Mouse (Mus musculus): Measurements from ENCODE around the gene Tfap4. TPM values are rescaled to one million over a fixed set of nuclear protein-coding genes. Genes with fewer than 3 reads are reported as not detected.
A peak's percentile ranks its signal among the peaks of the same experiment; 100 is the strongest.

The Tfap4 gene
- polyA plus RNA-seq, 1 experiment from 2014 or later: 16.6 TPM

- Histone ChIP-seq H3K4me1 (ENCODE audit: control insufficient read depth, insufficient read depth, low read length) (peaks cover 77% of the 10 kb centered on the region), H3K9me3 (ENCODE audit: control insufficient read depth, low read length) (no peaks in the 10 kb centered on the region), H3K27me3 (replicated peaks; ENCODE audit: control insufficient read depth, insufficient read depth, low read length) (no peaks in the 10 kb centered on the region), H3K36me3 (ENCODE audit: control insufficient read depth, insufficient read depth, low read length) (no peaks in the 10 kb centered on the region), H3K4me3 (ENCODE audit: low read depth, low read length) (no peak overlapping the region), H3K4me2 (ENCODE audit: low read depth, low read length) (peak overlapping the region; percentile 27; the same call in 1 of the 2 replicates), H3K27ac (replicated peaks; ENCODE audit: low read depth, low read length) (peak overlapping the region; percentile 77; the same call in 1 of the 2 replicates), H3K9ac (ENCODE audit: low read depth, low read length) (peak overlapping the region; percentile 45)
- ATAC-seq (ENCODE audit: low read depth) (peak; percentile 50; the same call in 1 of the 2 replicates), DNase-seq (ENCODE audit: low spot score) (no peak)
- WGBS: 10% methylated on average over 7 of the region's 7 CpGs
Observed at GRCm38 (mm10) chr16:4602766-4603452, 43.3 kb upstream of the Tfap4 start.

GRCm38 (mm10) chr16:4602189-4602588, 42.5 kb upstream of the Tfap4 start:
- Histone ChIP-seq H3K27ac (replicated peaks; ENCODE audit: low read depth, low read length) (peak overlapping the region; percentile 77; the same call in 1 of the 2 replicates), H3K27me3 (replicated peaks; ENCODE audit: control insufficient read depth, insufficient read depth, low read length) (no peaks in the 10 kb centered on the region), H3K9ac (ENCODE audit: low read depth, low read length) (no peak overlapping the region), H3K4me2 (ENCODE audit: low read depth, low read length) (no peak overlapping the region), H3K36me3 (ENCODE audit: control insufficient read depth, insufficient read depth, low read length) (no peaks in the 10 kb centered on the region), H3K9me3 (ENCODE audit: control insufficient read depth, low read length) (no peaks in the 10 kb centered on the region), H3K4me3 (ENCODE audit: low read depth, low read length) (no peak overlapping the region), H3K4me1 (ENCODE audit: control insufficient read depth, insufficient read depth, low read length) (peaks cover 82% of the 10 kb centered on the region)
- ATAC-seq (ENCODE audit: low read depth) (no peak), DNase-seq (ENCODE audit: low spot score) (no peak)
- 36% methylated on average over 3 of the region's 3 CpGs for WGBS

DNA sequence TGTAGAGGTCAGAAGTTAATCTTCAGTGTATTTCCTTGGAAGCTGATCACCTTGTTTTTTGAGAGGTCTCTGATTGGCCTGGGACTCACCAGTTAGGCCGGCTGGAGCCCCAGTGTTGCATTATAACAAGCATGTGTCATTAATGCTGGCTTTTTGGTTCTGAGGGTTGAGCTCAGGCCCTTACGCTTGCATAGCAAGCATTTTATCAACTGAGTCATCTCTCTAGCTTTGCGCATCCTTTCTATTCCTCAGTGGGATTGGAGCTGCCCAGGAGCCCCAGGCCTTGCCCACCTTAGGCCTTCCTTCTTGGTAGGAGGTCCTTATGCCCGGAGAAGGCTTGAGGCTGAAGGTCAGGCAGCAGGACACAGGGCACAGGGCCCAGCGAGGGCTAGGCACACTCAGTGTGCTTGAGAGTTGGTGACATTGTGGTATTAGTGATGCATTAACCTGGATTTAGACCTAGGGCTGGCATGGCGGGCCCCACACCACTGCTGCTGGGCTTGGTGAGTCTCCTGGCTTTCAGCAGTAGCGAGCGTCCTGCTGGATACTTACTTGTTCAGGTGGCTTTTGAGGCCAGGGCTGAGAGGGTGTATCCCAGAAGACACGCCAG, 41.2 kb upstream of the Tfap4 start:
- Histone ChIP-seq H3K9me3 (ENCODE audit: control insufficient read depth, low read length) (no peaks in the 10 kb centered on the region), H3K27ac (replicated peaks; ENCODE audit: low read depth, low read length) (no peak overlapping the region; the same call in 1 of the 2 replicates), H3K4me1 (ENCODE audit: control insufficient read depth, insufficient read depth, low read length) (peaks cover 82% of the 10 kb centered on the region), H3K9ac (ENCODE audit: low read depth, low read length) (no peak overlapping the region), H3K4me2 (ENCODE audit: low read depth, low read length) (no peak overlapping the region), H3K4me3 (ENCODE audit: low read depth, low read length) (no peak overlapping the region), H3K36me3 (ENCODE audit: control insufficient read depth, insufficient read depth, low read length) (no peaks in the 10 kb centered on the region), H3K27me3 (replicated peaks; ENCODE audit: control insufficient read depth, insufficient read depth, low read length) (no peaks in the 10 kb centered on the region)
- 76% methylated on average over 9 of the region's 9 CpGs for WGBS
- DNase-seq (ENCODE audit: low spot score) (no peak), ATAC-seq (ENCODE audit: low read depth) (no peak)

DNA sequence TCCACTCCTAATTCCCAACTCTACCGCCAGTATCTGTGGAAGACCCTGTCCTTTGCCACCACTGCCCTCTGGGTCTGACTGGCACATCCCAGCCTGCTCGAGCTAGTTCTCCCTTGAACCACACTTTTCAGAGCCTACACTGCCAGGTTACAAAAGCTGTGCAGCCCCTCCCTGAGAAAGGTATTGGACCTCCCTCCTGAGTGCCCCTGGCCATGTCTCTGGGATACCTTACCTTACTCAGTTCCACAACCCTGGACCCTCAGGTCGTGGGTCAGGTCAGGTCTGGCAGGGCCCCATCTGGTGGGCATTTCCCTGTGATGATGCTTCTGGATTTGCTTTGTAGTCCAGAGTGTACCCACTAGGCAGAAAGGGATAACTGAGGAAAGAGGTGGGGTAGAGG, 40.0 kb upstream of the Tfap4 start:
- Histone ChIP-seq H3K9ac (ENCODE audit: low read depth, low read length) (0 out of 2 replicates have a peak overlapping the region, but pooled peaks have one; percentile 5), H3K9me3 (ENCODE audit: control insufficient read depth, low read length) (no peaks in the 10 kb centered on the region), H3K27me3 (replicated peaks; ENCODE audit: control insufficient read depth, insufficient read depth, low read length) (no peaks in the 10 kb centered on the region), H3K4me2 (ENCODE audit: low read depth, low read length) (no peak overlapping the region), H3K4me1 (ENCODE audit: control insufficient read depth, insufficient read depth, low read length) (peaks cover 73% of the 10 kb centered on the region), H3K27ac (replicated peaks; ENCODE audit: low read depth, low read length) (no peak overlapping the region), H3K4me3 (ENCODE audit: low read depth, low read length) (no peak overlapping the region), H3K36me3 (ENCODE audit: control insufficient read depth, insufficient read depth, low read length) (no peaks in the 10 kb centered on the region)
- DNase-seq (ENCODE audit: low spot score): no peak
- no peak for ATAC-seq (ENCODE audit: low read depth)
- whole genome bisulfite sequencing: 78% methylated on average over 3 of the region's 3 CpGs

DNA sequence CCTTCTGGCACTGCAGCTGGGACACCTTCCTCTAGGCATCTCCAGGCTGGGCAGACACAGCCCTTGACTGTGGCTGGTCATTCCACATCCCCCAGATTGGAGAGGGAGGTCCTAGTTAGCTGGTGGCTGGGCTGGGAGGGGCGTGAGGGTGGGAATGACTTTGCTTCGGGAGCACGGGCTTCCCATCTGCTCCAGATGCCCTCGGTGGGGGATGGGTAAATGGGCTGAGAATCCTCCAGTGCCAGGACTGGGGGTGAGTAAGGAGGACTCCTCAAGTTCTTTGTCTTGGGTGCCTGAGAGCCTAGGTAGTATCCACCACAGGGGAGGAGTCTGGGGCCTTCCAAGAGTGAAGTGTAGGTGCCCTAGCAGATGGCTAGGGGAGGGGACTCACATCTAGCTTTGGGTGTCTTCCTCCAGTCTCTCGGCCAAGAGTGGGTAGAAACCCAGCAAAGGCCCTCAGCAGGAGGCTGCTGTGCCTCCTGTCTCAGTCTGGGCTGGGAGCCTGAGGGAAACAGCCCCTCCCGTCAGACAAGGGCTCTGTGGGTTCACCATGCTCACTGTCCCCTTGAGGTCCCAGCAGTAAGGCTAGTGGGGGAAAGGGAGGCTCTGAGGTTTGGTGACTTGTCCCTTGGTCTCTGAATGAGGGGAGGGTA, 39.4 kb upstream of the Tfap4 start:
- Histone ChIP-seq H3K36me3 (ENCODE audit: control insufficient read depth, insufficient read depth, low read length) (no peaks in the 10 kb centered on the region), H3K27ac (replicated peaks; ENCODE audit: low read depth, low read length) (no peak overlapping the region), H3K9ac (ENCODE audit: low read depth, low read length) (peak overlapping the region; percentile 48), H3K9me3 (ENCODE audit: control insufficient read depth, low read length) (no peaks in the 10 kb centered on the region), H3K27me3 (replicated peaks; ENCODE audit: control insufficient read depth, insufficient read depth, low read length) (no peaks in the 10 kb centered on the region), H3K4me1 (ENCODE audit: control insufficient read depth, insufficient read depth, low read length) (peaks cover 67% of the 10 kb centered on the region), H3K4me3 (ENCODE audit: low read depth, low read length) (no peak overlapping the region), H3K4me2 (ENCODE audit: low read depth, low read length) (no peak overlapping the region; the same call in 1 of the 2 replicates)
- ATAC-seq (ENCODE audit: low read depth): no peak
- DNase-seq (ENCODE audit: low spot score): no peak
- WGBS: 19% methylated on average over 6 of the region's 6 CpGs

DNA sequence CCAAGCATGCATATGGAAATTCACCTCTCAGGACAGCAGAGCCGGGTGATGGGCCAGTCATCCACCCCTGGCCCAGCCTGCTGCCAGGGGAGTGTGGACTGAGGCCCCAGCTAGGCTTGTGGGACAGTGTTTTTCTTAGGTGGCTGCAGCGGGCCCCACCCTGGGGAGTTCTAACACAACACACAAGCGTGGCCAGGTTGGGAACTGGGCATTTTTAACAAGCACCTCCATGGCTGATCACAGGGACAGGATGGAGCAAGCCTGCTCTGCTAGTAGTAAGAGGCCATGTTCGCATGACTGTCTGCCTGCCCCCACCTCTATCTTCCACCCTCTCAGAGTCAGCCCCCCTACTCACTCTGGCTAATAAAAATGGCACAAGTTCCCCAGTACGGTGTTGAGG, 38.4 kb upstream of the Tfap4 start:
- Histone ChIP-seq H3K27ac (replicated peaks; ENCODE audit: low read depth, low read length) (no peak overlapping the region; the same call in 1 of the 2 replicates), H3K9me3 (ENCODE audit: control insufficient read depth, low read length) (no peaks in the 10 kb centered on the region), H3K4me2 (ENCODE audit: low read depth, low read length) (peak overlapping the region; percentile 96), H3K4me3 (ENCODE audit: low read depth, low read length) (no peak overlapping the region), H3K36me3 (ENCODE audit: control insufficient read depth, insufficient read depth, low read length) (no peaks in the 10 kb centered on the region), H3K9ac (ENCODE audit: low read depth, low read length) (peak overlapping the region; percentile 90), H3K27me3 (replicated peaks; ENCODE audit: control insufficient read depth, insufficient read depth, low read length) (no peaks in the 10 kb centered on the region), H3K4me1 (ENCODE audit: control insufficient read depth, insufficient read depth, low read length) (peaks cover 61% of the 10 kb centered on the region)
- ATAC-seq (ENCODE audit: low read depth): no peak
- no peak for DNase-seq (ENCODE audit: low spot score)
- WGBS: 62% methylated on average over 5 of the region's 5 CpGs

DNA sequence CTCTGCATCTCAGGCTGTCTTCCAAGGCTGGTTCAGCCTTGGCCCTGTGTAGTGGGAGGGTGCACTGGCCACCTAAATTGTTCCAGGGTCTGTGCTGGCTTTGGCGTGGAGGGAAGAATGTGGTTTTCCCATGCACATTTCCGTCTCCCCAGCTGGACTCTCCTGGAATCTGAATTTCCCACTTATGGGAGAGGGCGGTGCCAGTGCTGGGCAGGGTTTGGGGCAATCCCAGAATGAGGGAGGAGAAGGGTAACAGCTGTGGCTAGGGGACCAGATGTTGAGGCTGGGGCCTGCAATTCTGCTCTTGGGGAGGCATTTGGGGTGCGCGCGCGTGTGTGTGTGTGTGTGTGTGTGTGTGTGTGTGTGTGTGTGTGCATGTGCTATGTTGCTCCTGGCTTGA, 37.6 kb upstream of the Tfap4 start:
- no peaks in the 10 kb centered on the region for H3K9me3 ChIP-seq (ENCODE audit: control insufficient read depth, low read length)
- H3K4me2 ChIP-seq (ENCODE audit: low read depth, low read length): peak overlapping the region; percentile 96
- DNase-seq (ENCODE audit: low spot score) (peak; percentile 72), ATAC-seq (ENCODE audit: low read depth) (no peak)
- H3K4me1 ChIP-seq (ENCODE audit: control insufficient read depth, insufficient read depth, low read length): peaks cover 60% of the 10 kb centered on the region
- peak overlapping the region; percentile 73 for H3K4me3 ChIP-seq (ENCODE audit: low read depth, low read length)
- peak overlapping the region; percentile 90 for H3K9ac ChIP-seq (ENCODE audit: low read depth, low read length)
- 40% methylated on average over 3 of the region's 7 CpGs for WGBS
- H3K27me3 ChIP-seq (replicated peaks; ENCODE audit: control insufficient read depth, insufficient read depth, low read length): no peaks in the 10 kb centered on the region
- H3K36me3 ChIP-seq (ENCODE audit: control insufficient read depth, insufficient read depth, low read length): no peaks in the 10 kb centered on the region
- H3K27ac ChIP-seq (replicated peaks; ENCODE audit: low read depth, low read length): peak overlapping the region; percentile 95

GRCm38 (mm10) chr16:4596836-4597235, 37.2 kb upstream of the Tfap4 start:
- H3K27me3 ChIP-seq (replicated peaks; ENCODE audit: control insufficient read depth, insufficient read depth, low read length): no peaks in the 10 kb centered on the region
- H3K9ac ChIP-seq (ENCODE audit: low read depth, low read length): peak overlapping the region; percentile 90
- H3K4me1 ChIP-seq (ENCODE audit: control insufficient read depth, insufficient read depth, low read length): peaks cover 57% of the 10 kb centered on the region
- H3K4me2 ChIP-seq (ENCODE audit: low read depth, low read length): peak overlapping the region; percentile 96
- 24% methylated on average over 2 of the region's 2 CpGs for WGBS
- no peak for DNase-seq (ENCODE audit: low spot score)
- no peaks in the 10 kb centered on the region for H3K9me3 ChIP-seq (ENCODE audit: control insufficient read depth, low read length)
- no peak for ATAC-seq (ENCODE audit: low read depth)
- peak overlapping the region; percentile 73 for H3K4me3 ChIP-seq (ENCODE audit: low read depth, low read length)
- peaks cover 4% of the 10 kb centered on the region; the same call in 1 of the 2 replicates for H3K36me3 ChIP-seq (ENCODE audit: control insufficient read depth, insufficient read depth, low read length)
- H3K27ac ChIP-seq (replicated peaks; ENCODE audit: low read depth, low read length): peak overlapping the region; percentile 95

All from embryonic facial prominence, embryonic 14.5 days (tissue).